Mouse (Mus musculus): ENCODE results near the gene Cyp3a41a.
"Not testable (repeated sequence)": the region's sequence is repeated elsewhere in the genome, so short reads cannot be mapped to it uniquely, and the experiment has no call there.

The Cyp3a41a gene

GRCm38 (mm10) chr5:145720036-145720435, at the start of gene Cyp3a41a:
TSS of gene Cyp3a41a (minus strand) at chr5:145720136.
- DNase-seq (ENCODE audit: low spot score) = not testable (repeated sequence)

DNA sequence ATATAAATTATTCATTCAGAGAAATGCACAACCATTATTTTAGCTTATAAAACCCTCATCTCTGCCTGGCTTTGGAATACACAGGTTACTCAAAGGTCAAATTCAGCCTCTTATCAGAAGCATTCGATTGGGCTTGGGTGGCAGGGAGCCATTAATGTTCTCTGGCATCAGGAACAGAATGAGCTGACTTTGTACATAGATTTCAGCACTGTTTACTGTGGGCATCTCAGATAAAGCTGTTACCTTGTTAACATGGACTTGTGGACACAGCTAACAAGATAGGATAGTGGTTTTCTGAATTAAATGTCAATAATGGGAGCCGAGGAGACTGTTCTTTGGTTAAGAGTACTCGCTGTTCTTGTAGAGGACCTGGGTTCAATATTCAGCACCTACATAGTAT, 17.6 kb upstream of the Cyp3a41a start:
- DNase-seq (ENCODE audit: low spot score) = not testable (repeated sequence)

GRCm38 (mm10) chr5:145714296-145714695, 5.6 kb downstream of the Cyp3a41a start:
- not testable (repeated sequence) for DNase-seq (ENCODE audit: low spot score)

DNA sequence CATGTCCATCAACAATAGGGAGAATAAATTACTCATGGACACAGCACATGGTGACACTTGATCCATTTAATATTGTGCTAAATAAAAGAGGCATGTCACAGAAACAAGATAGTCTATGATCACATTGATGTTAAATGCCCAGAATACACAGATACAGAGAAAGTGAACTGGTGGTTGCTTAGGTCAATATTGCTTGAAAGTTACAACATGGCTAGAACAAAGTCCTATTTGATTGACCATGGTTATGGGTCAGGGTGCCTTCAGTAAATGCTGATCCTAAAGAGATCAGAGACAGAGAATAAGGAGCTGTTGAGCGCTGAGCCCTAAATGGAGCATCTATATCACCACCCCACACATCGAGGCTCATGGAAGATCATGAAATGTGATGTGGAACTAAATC, 12.6 kb downstream of the Cyp3a41a start:
- not testable (repeated sequence) for DNase-seq (ENCODE audit: low spot score)

DNA sequence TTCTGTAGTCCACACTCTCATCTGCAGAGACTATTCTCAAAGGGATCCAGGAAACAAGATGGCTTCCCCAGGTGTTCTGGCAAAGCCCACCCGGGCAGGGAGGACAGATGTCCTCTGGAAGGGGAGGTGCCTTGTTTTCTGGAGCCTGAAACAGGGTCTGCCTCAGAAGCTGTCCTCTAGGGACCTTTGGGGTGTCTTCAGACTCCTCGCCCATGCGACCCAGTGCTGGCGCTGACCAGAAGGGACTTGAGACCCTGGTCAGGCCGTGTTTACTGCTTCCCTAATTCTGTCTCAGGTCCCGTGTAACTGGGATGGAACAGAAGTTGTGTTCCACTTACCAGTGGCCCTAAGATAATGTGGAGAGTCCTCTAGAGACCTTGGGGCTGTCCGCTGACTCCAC, 57.9 kb downstream of the Cyp3a41a start:
- DNase-seq (ENCODE audit: low spot score) = no peak

- DNase-seq (ENCODE audit: low spot score) = no peak
Measured at GRCm38 (mm10) chr5:145647779-145648178, 72.2 kb downstream of the Cyp3a41a start.

All from testis, postnatal 10 days (tissue).